Mouse (Mus musculus) hindbrain, embryonic 16.5 days (tissue): ENCODE data around the gene Hist1h1e. TPM values are rescaled to one million over a fixed set of nuclear protein-coding genes. Genes with fewer than 3 reads are reported as not detected.

Experiments used
- ATAC-seq: fragments of 200-750 bp; cut with Nextera tagmentation; 2 replicates; pipeline ENCODE4 v1.8.0; 2017; ENCODE audit warnings: moderate TSS enrichment, moderate library complexity
- H3K27ac ChIP-seq: fragments of 300-500 bp; sonication (generic); 2 replicates; pipeline ENCODE4 v1.5.1; 2014; ENCODE audit warnings: low read depth, mild to moderate bottlenecking, control low read depth, low read length, moderate library complexity
- H3K27me3 ChIP-seq: fragments of 300-500 bp; sonication (generic); replicated peaks from 2 replicates; pipeline ENCODE4 v1.6.1; 2014; ENCODE audit warnings: low read length; ENCODE audit not compliant: control insufficient read depth, insufficient read depth
- H3K36me3 ChIP-seq: fragments of 300-500 bp; sonication (generic); 2 replicates; pipeline ENCODE4 v1.6.1; 2014; ENCODE audit warnings: mild to moderate bottlenecking, low read length, moderate library complexity, mixed read lengths; ENCODE audit not compliant: control insufficient read depth, insufficient read depth
- H3K4me1 ChIP-seq: fragments of 300-500 bp; sonication (generic); 2 replicates; pipeline ENCODE4 v1.6.1; 2014; ENCODE audit warnings: low read depth, low read length; ENCODE audit not compliant: control insufficient read depth, insufficient read depth
- H3K4me2 ChIP-seq: fragments of 300-500 bp; sonication (generic); 2 replicates; pipeline ENCODE4 v1.6.1; 2014; ENCODE audit warnings: mild to moderate bottlenecking, low read length, control low read depth, moderate library complexity
- H3K4me3 ChIP-seq: fragments of 300-500 bp; sonication (generic); 2 replicates; pipeline ENCODE4 v1.5.1; 2014; ENCODE audit warnings: mild to moderate bottlenecking, low read length, control low read depth, moderate library complexity
- H3K9ac ChIP-seq: fragments of 300-500 bp; sonication (generic); 2 replicates; pipeline ENCODE4 v1.6.1; 2014; ENCODE audit warnings: low read depth, mild to moderate bottlenecking, control low read depth, low read length, moderate library complexity
- H3K9me3 ChIP-seq: fragments of 300-500 bp; sonication (generic); 2 replicates; pipeline ENCODE4 v1.6.1; 2014; ENCODE audit warnings: mild to moderate bottlenecking, low read length, moderate library complexity; ENCODE audit not compliant: control insufficient read depth
- WGBS: fragments of 180-500 bp; shearing (Covaris S2); extraction: QIAGEN DNeasy Blood & Tissue Kit; methylation state at CpG from one replicate; pipeline ENCODE4 v1.1.7; 2014; 5-methylcytosine and 5-hydroxymethylcytosine counted together
- polyA plus RNA-seq: library from polyadenylated mRNA; unstranded; fragments of >200 nt; fragmentation: Nextera tagmentation; extraction: Ambion mirVana; gene quantifications from 2 replicates; pipeline ENCODE4 v1.2.1, GENCODE M21; 2015

The Hist1h1e gene
- polyA plus RNA-seq, 1 experiment from 2014 or later = 5.0 TPM

GRCm38 (mm10) chr13:23611638-23612037 lies 10.7 kb downstream of the Hist1h1e start:
- no peak for ATAC-seq
- Histone ChIP-seq H3K4me2 (no peak overlapping the region), H3K4me1 (no peaks in the 10 kb centered on the region), H3K27me3 (no peaks in the 10 kb centered on the region), H3K4me3 (no peak overlapping the region), H3K27ac (no peak overlapping the region), H3K9ac (no peak overlapping the region), H3K36me3 (no peaks in the 10 kb centered on the region), H3K9me3 (no peaks in the 10 kb centered on the region)
- WGBS = 90% methylated on average over 3 of the region's 3 CpGs

- WGBS = 73% methylated on average over 2 of the region's 2 CpGs
- no peak for ATAC-seq
- Histone ChIP-seq H3K36me3 (no peaks in the 10 kb centered on the region), H3K4me3 (no peak overlapping the region), H3K9me3 (no peaks in the 10 kb centered on the region), H3K27ac (no peak overlapping the region), H3K4me1 (no peaks in the 10 kb centered on the region), H3K9ac (no peak overlapping the region), H3K27me3 (no peaks in the 10 kb centered on the region), H3K4me2 (no peak overlapping the region)
Measured at GRCm38 (mm10) chr13:23610393-23610792, 12.0 kb downstream of the Hist1h1e start.

- Histone ChIP-seq H3K36me3 (no peaks in the 10 kb centered on the region), H3K4me3 (no peak overlapping the region), H3K27ac (no peak overlapping the region), H3K9me3 (no peaks in the 10 kb centered on the region), H3K4me1 (no peaks in the 10 kb centered on the region), H3K9ac (no peak overlapping the region), H3K27me3 (no peaks in the 10 kb centered on the region), H3K4me2 (no peak overlapping the region)
- ATAC-seq = no peak
Measured at GRCm38 (mm10) chr13:23609844-23610243, 12.5 kb downstream of the Hist1h1e start.

- H3K9me3 ChIP-seq = no peaks in the 10 kb centered on the region
- H3K36me3 ChIP-seq = no peaks in the 10 kb centered on the region
- H3K4me2 ChIP-seq = no peak overlapping the region
- no peaks in the 10 kb centered on the region for H3K27me3 ChIP-seq
- no peak overlapping the region for H3K4me3 ChIP-seq
- whole genome bisulfite sequencing = 93% methylated on average over 4 of the region's 4 CpGs
- no peak overlapping the region for H3K27ac ChIP-seq
- H3K9ac ChIP-seq = no peak overlapping the region
- H3K4me1 ChIP-seq = no peaks in the 10 kb centered on the region
- ATAC-seq = no peak
Measured at GRCm38 (mm10) chr13:23609209-23609608, 13.1 kb downstream of the Hist1h1e start.

- no peak overlapping the region for H3K9ac ChIP-seq
- no peak for ATAC-seq
- H3K9me3 ChIP-seq = no peaks in the 10 kb centered on the region
- no peaks in the 10 kb centered on the region for H3K36me3 ChIP-seq
- H3K4me3 ChIP-seq = no peak overlapping the region
- no peaks in the 10 kb centered on the region for H3K4me1 ChIP-seq
- H3K27me3 ChIP-seq = no peaks in the 10 kb centered on the region
- H3K27ac ChIP-seq = no peak overlapping the region
- 97% methylated on average over 3 of the region's 3 CpGs for WGBS
- H3K4me2 ChIP-seq = no peak overlapping the region
Measured at GRCm38 (mm10) chr13:23605052-23605451, 17.3 kb downstream of the Hist1h1e start.

GRCm38 (mm10) chr13:23604452-23604851 lies 17.9 kb downstream of the Hist1h1e start:
- WGBS = 92% methylated on average over 3 of the region's 3 CpGs
- Histone ChIP-seq H3K27ac (no peak overlapping the region), H3K9ac (no peak overlapping the region), H3K4me2 (no peak overlapping the region), H3K4me1 (no peaks in the 10 kb centered on the region), H3K36me3 (no peaks in the 10 kb centered on the region), H3K4me3 (no peak overlapping the region), H3K27me3 (no peaks in the 10 kb centered on the region), H3K9me3 (no peaks in the 10 kb centered on the region)
- ATAC-seq = no peak

- Histone ChIP-seq H3K9me3 (no peaks in the 10 kb centered on the region), H3K4me1 (no peaks in the 10 kb centered on the region), H3K4me2 (no peak overlapping the region), H3K27me3 (no peaks in the 10 kb centered on the region), H3K9ac (no peak overlapping the region), H3K27ac (no peak overlapping the region), H3K36me3 (no peaks in the 10 kb centered on the region), H3K4me3 (no peak overlapping the region)
- no peak for ATAC-seq
- WGBS = 84% methylated on average over 7 of the region's 7 CpGs
Measured at GRCm38 (mm10) chr13:23603182-23603699, 19.1 kb downstream of the Hist1h1e start.

GRCm38 (mm10) chr13:23597957-23598356 lies 24.4 kb downstream of the Hist1h1e start:
- ATAC-seq = no peak
- Histone ChIP-seq H3K27ac (no peak overlapping the region), H3K9ac (no peak overlapping the region), H3K4me3 (no peak overlapping the region), H3K4me1 (no peaks in the 10 kb centered on the region), H3K27me3 (no peaks in the 10 kb centered on the region), H3K36me3 (no peaks in the 10 kb centered on the region), H3K9me3 (no peaks in the 10 kb centered on the region), H3K4me2 (no peak overlapping the region)
- 9% methylated on average over 9 of the region's 9 CpGs for WGBS

- Histone ChIP-seq H3K9me3 (no peaks in the 10 kb centered on the region), H3K9ac (no peak overlapping the region), H3K4me3 (no peak overlapping the region), H3K36me3 (no peaks in the 10 kb centered on the region), H3K27ac (no peak overlapping the region), H3K27me3 (no peaks in the 10 kb centered on the region), H3K4me2 (no peak overlapping the region), H3K4me1 (no peaks in the 10 kb centered on the region)
- 81% methylated on average over 7 of the region's 7 CpGs for WGBS
- no peak for ATAC-seq
Measured at GRCm38 (mm10) chr13:23595622-23596372, 26.6 kb downstream of the Hist1h1e start.
